In genomic region chr4:46032448-46032847, GRCm38 (mm10) we compare ENCODE assay signal across 25 mouse cellular contexts. TPM values are rescaled to one million over a fixed set of nuclear protein-coding genes. Genes with fewer than 3 reads are reported as not detected.
DNase-seq lines count a peak whose midpoint lies in the region; ATAC-seq and TF ChIP-seq lines count a peak whose summit lies in the region.
"Had no signal": no experiment of that assay in that cellular context is flagged by ENCODE, and none has a peak within 500 bp of the region (broad histone marks: within the 10 kb centered on the region; RNA-seq: fewer than 3 reads in every experiment).

No protein-coding gene starts in this region.

- H3K9me3 ChIP-seq in heart, embryonic 13.5 days = no peaks in the 10 kb centered on the region
- no peaks in the 10 kb centered on the region for H3K9me3 ChIP-seq in lung, embryonic 14.5 days (ENCODE audit: low read depth, low read length)
- H3K9me3 ChIP-seq in liver, embryonic 14.5 days (ENCODE audit: control insufficient read depth, low read length) = no peaks in the 10 kb centered on the region
- H3K9me3 ChIP-seq: embryonic facial prominence, embryonic 13.5 days; forebrain, embryonic 12.5 days; hindbrain, embryonic 10.5 days; intestine, embryonic 15.5 days; limb, embryonic 10.5 days; midbrain, embryonic 12.5 days had no signal

- peaks cover 6% of the 10 kb centered on the region; the same call in 1 of the 2 replicates for H3K27me3 ChIP-seq in heart, embryonic 13.5 days (replicated peaks)
- H3K27me3 ChIP-seq in lung, embryonic 14.5 days (ENCODE audit: insufficient read depth, low read length) = peaks cover 5% of the 10 kb centered on the region; the same call in 1 of the 2 replicates
- no peaks in the 10 kb centered on the region for H3K27me3 ChIP-seq in liver, embryonic 14.5 days (ENCODE audit: control insufficient read depth, insufficient read depth, low read length)

- H3K27ac ChIP-seq in heart, embryonic 13.5 days (replicated peaks) = peak overlapping the region; percentile 92
- H3K27ac ChIP-seq in lung, embryonic 14.5 days (ENCODE audit: low read depth) = peak overlapping the region; percentile 75
- H3K27ac ChIP-seq in liver, embryonic 14.5 days = no peak overlapping the region
- H3K27ac ChIP-seq: embryonic facial prominence, embryonic 13.5 days; forebrain, embryonic 12.5 days; hindbrain, embryonic 10.5 days; intestine, embryonic 15.5 days; limb, embryonic 10.5 days; midbrain, embryonic 12.5 days had no signal

- H3K4me2 ChIP-seq in heart, embryonic 13.5 days = peak overlapping the region; percentile 62
- peak overlapping the region; percentile 38 for H3K4me2 ChIP-seq in lung, embryonic 14.5 days
- H3K4me2 ChIP-seq in liver, embryonic 14.5 days (ENCODE audit: low read depth) = peak overlapping the region; percentile 24
- H3K4me2 ChIP-seq: embryonic facial prominence, embryonic 13.5 days; forebrain, embryonic 12.5 days; intestine, embryonic 15.5 days; midbrain, embryonic 12.5 days had no signal

- ATAC-seq in heart, embryonic 13.5 days (ENCODE audit: extremely low read depth, insufficient number of reproducible peaks, low FRiP score, low TSS enrichment) = no peak
- no peak for ATAC-seq in lung, embryonic 14.5 days (ENCODE audit: insufficient read depth)
- ATAC-seq in common myeloid progenitor, adult 5-6 weeks (replicated peaks; ENCODE audit: low read depth, poor library complexity, severe bottlenecking) = peak; percentile 27; the same call in 1 of the 2 replicates
- ATAC-seq in liver, embryonic 14.5 days (ENCODE audit: insufficient read depth) = no peak
- ATAC-seq: hindbrain, embryonic 16.5 days had no signal

- peaks cover 44% of the 10 kb centered on the region for H3K4me1 ChIP-seq in heart, embryonic 13.5 days
- H3K4me1 ChIP-seq in lung, embryonic 14.5 days (ENCODE audit: insufficient read depth) = no peaks in the 10 kb centered on the region
- H3K4me1 ChIP-seq in liver, embryonic 14.5 days (replicated peaks; ENCODE audit: control insufficient read depth in 2 of 2, insufficient read depth in 2 of 2, low read length in 1 of 2) = peaks cover 7 to 19% of the 10 kb centered on the region in 2 experiments
- H3K4me1 ChIP-seq: embryonic facial prominence, embryonic 13.5 days; intestine, embryonic 15.5 days; limb, embryonic 10.5 days; midbrain, embryonic 12.5 days had no signal

- no peak for TF ChIP-seq CTCF in lung, embryonic 14.5 days (IDR thresholded peaks at IDR 0.05; ENCODE audit: low read depth)
- no peak for TF ChIP-seq CTCF in liver, embryonic 14.5 days (IDR thresholded peaks at IDR 0.05; ENCODE audit: low read depth)

- H3K9ac ChIP-seq in heart, embryonic 13.5 days = peak overlapping the region; percentile 74
- H3K9ac ChIP-seq in lung, embryonic 14.5 days = no peak overlapping the region
- H3K9ac ChIP-seq in liver, embryonic 14.5 days (replicated peaks) = no peak overlapping the region
- H3K9ac ChIP-seq: embryonic facial prominence, embryonic 13.5 days; forebrain, embryonic 12.5 days; intestine, embryonic 15.5 days; midbrain, embryonic 12.5 days had no signal

- intact Hi-C loops in heart, postnatal 36 days (cut with DNase I) = no loop called here

- no peaks in the 10 kb centered on the region; the same call in 1 of the 2 replicates for H3K36me3 ChIP-seq in heart, embryonic 13.5 days
- no peaks in the 10 kb centered on the region for H3K36me3 ChIP-seq in lung, embryonic 14.5 days (ENCODE audit: insufficient read depth)
- no peaks in the 10 kb centered on the region for H3K36me3 ChIP-seq in liver, embryonic 14.5 days (replicated peaks; ENCODE audit: control insufficient read depth, insufficient read depth, low read depth)
- H3K36me3 ChIP-seq: embryonic facial prominence, embryonic 13.5 days; forebrain, embryonic 12.5 days; G1E; hindbrain, embryonic 10.5 days; limb, embryonic 10.5 days; midbrain, embryonic 12.5 days had no signal

- DNase-seq in heart, postnatal 36 days = no peak
- DNase-seq in lung, embryonic 14.5 days = peak; percentile 13
- DNase-seq in lung, postnatal 25 days (ENCODE audit: low spot score) = no peak
- DNase-seq in liver, embryonic 14.5 days (ENCODE audit: low read depth in 3 of 3, low spot score in 3 of 3) = no peak
- DNase-seq in layer of hippocampus, postnatal 10 days (ENCODE audit: low spot score in 2 of 2) = no peak
- DNase-seq: adrenal gland, postnatal 10 days; B cell, adult 2 months; cerebellum, adult 2 months; cerebellum, postnatal 25 days; embryo, embryonic 11 days; gastrocnemius, postnatal 25 days; kidney, adult 8-10 months; kidney, postnatal 14 days had no signal

- H3K4me3 ChIP-seq in heart, embryonic 13.5 days = peak overlapping the region; percentile 18; the same call in 1 of the 2 replicates
- no peak overlapping the region for H3K4me3 ChIP-seq in lung, embryonic 14.5 days (ENCODE audit: low read depth, low read length)
- H3K4me3 ChIP-seq in liver, embryonic 14.5 days (ENCODE audit: insufficient read depth in 1 of 2, low read depth in 2 of 2, low read length in 2 of 2) = no peak overlapping the region
- H3K4me3 ChIP-seq: embryonic facial prominence, embryonic 13.5 days; erythroblast, embryonic 14.5 days; forebrain, embryonic 12.5 days; hindbrain, embryonic 10.5 days; intestine, embryonic 15.5 days; limb, embryonic 10.5 days; midbrain, embryonic 12.5 days had no signal

- TF ChIP-seq EP300 in liver, embryonic 14.5 days (IDR thresholded peaks at IDR 0.05; ENCODE audit: low read depth) = no peak

- 26% methylated on average over 9 of the region's 9 CpGs for WGBS in heart, embryonic 13.5 days
- WGBS in lung, embryonic 14.5 days = 32% methylated on average over 9 of the region's 9 CpGs
- 34% methylated on average over 9 of the region's 9 CpGs for WGBS in liver, embryonic 14.5 days (ENCODE audit: insufficient replicate concordance)

RNA-seq across cellular contexts. Expression of gene Tmod1, which starts 6.3 kb away (rescaled TPM):
- 171 and 182 TPM in 2 replicates for polyA plus RNA-seq in heart, embryonic 13.5 days (2015; fragmentation: Nextera tagmentation; extraction: Ambion mirVana)
- 100 to 1,000 TPM; 272 to 278 TPM for total RNA-seq in heart, postnatal 36 days (2021)
- 2.0 and 5.0 TPM in 2 replicates for polyA plus RNA-seq in lung, embryonic 14.5 days (2014; fragmentation: Nextera tagmentation; extraction: Ambion mirVana)
- 0.37 and 2.3 TPM in 2 replicates for total RNA-seq in common myeloid progenitor, adult 5-6 weeks (2017)
- polyA plus RNA-seq in liver, embryonic 14.5 days (2012; rRNA removed) = 20.8 and 32.2 TPM in 2 replicates
- polyA plus RNA-seq in liver, embryonic 14.5 days (2014; fragmentation: Nextera tagmentation; extraction: Ambion mirVana) = 41.7 and 44.8 TPM in 2 replicates
- total RNA-seq in layer of hippocampus, postnatal 10 days (2021) = 1 to 10 TPM; 7.7 to 8.3 TPM
- polyA plus RNA-seq: liver, adult 2 months had no signal

Comparison
In these comparisons a context has a peak if more than half of its experiments do, and no peak if none do; other contexts are left out.
1. RNA of gene Tmod1, which starts 6.3 kb away (total RNA-seq): 272 to 278 TPM in heart, postnatal 36 days; 7.7 to 8.3 TPM in layer of hippocampus, postnatal 10 days and 0.37 to 2.3 TPM in common myeloid progenitor, adult 5-6 weeks; every median in the first group is over 10 times any median in the second.
2. Peak in every context shown above with its lines, with median percentiles within 50 percentile points of each other: H3K4me2 ChIP-seq.